Mouse (Mus musculus) megakaryocyte, adult 5-6 weeks (primary cell): ENCODE results near the gene Elk1. TPM values are rescaled to one million over a fixed set of nuclear protein-coding genes. Genes with fewer than 3 reads are reported as not detected.
A peak's percentile ranks its signal among the peaks of the same experiment; 100 is the strongest.

Experiments
- ATAC-seq: 2 replicates; pipeline ENCODE4 v1.8.0; 2016; ENCODE audit warnings: mild to moderate bottlenecking, inconsistent platforms; ENCODE audit not compliant: poor library complexity, severe bottlenecking
- total RNA-seq, 2 experiments: library from RNA; stranded (forward) in 1 of 2; stranded (reverse) in 1 of 2; fragments of 153-499, 151-499 nt in 1 of 2; fragments of 221-1000, 200-1000 nt in 1 of 2; gene quantifications; 2 replicates each; pipeline versions ENCODE4 v1.2.3 to v1.2.4; 2015 to 2017

Gene Elk1
- total RNA-seq (2015) = 7.7 and 8.6 TPM in 2 replicates
- total RNA-seq (2017) = 3.3 and 4.9 TPM in 2 replicates

DNA sequence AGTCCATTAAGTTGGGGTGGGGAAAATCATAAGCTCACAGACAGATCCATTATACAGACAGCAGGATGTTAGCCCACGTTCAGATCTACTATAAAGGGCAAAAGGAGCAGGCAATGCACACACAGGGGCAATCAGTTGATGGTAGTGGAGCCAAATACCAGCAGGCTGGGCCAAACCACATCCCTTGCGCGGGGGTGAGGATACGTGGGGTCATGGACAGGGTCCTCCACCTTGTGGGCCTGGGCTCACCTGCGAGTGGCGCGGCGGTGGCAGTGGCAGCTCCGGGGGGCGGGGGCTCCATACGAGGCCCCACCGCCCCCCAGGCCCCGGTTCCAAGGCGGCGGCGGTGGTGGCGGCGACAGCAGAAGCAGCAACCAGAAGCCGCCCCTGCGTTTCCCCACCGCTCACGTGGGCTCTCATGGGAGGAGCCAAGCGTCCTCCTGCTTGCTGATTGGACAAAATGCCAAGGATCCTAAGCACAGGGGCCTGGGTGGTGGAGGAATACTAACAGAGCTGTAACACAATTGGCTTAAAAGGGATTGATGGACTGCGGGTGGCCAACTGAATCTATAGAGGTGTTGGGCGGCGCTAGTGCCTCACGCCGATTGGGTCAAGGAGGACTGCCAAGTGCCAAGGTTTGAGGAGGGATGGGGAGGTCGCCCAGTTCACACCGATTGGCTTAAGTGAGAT, at the start of gene Elk1:
Gene Elk1, minus strand, starts transcription at position 418 of the 690 bp plus-strand sequence.
- peak; percentile 99 for ATAC-seq

DNA sequence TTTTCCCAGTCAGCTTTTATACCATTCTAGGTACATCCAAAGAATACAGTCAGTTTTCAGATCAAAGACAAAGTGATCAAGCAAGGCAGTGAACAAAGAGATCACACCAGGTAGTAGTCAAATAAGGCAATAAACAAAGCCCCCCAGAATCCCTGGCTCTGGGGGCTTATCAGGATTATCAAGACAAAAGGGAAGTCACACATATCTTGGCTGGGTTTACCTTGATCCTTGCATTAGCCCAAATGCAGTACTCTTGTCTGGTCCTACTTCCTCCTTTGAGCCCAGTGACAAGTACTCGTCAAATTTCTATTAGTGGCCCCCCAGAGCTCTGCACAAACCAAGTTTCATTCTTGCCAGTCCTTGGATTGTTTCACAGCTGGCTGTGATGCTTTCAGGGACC, 30.5 kb upstream of the Elk1 start:
- ATAC-seq = no peak

DNA sequence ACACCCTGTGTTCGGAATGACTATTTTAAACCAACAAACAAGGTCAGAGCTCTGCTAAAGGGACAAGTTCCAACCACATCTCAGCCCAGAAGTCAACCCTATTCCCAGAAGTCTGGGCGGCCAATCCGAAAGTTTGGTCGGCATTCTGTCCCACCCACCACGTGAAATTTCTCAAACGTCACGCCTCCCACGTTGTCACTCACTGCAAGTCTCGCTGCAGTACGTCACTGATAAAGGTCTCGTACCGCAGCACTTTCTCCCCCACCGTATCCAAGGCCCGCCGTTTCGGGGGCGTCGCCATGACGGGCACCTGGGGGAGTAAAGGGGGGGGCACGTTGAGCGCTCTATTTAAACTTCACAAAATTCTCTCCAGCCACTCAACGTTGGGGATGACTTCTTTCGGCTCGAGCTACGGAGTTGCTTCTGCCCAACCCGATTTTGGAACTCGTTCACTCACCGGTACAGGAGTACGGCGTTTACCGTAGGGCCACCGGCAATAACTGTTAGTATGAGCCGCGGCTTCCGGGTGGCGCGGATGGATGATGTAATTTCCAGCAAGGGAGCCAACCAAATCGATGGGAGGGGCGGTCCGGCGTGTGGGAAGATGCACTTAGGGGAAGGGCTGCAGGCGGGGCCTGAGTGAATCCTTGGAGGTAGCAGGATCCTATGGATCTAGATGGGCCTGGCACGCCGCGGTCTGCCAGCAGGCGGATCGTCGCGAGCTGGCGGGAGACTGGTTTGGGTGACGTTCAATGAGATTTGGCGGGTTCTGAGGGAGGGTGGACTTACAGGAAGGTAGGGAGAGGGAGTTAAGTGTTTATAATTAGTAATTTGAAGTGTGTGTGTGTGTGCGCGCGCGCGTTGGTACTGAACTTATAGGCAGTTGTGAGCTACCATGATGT, 11.3 kb upstream of the Elk1 start, which contains the start of gene Uxt:
Gene Uxt, minus strand, starts transcription at position 541 of the 902 bp plus-strand sequence.
- ATAC-seq = peak; percentile 98

DNA sequence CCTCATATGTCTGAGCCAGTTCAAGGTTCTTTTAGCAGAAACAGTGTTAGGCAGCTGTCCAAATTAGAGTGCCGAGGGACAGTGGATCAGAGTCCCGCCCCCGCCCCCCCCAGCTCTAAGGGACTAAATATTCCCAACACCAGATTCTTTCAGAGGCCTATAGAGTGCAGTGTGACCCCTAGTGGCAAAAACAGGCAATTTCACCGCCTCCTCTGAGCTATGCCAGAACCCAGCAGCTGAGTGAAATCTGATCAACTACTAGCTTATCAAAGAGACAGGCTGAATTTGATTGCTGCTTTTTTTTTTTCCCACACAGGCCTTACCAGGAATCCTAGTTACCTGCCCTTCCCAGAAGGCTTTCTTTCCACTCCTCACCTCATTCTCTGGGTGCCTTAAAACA, 4.4 kb downstream of the Elk1 start:
- ATAC-seq = 0 out of 2 replicates have a peak, but pooled peaks have one; percentile 34

DNA sequence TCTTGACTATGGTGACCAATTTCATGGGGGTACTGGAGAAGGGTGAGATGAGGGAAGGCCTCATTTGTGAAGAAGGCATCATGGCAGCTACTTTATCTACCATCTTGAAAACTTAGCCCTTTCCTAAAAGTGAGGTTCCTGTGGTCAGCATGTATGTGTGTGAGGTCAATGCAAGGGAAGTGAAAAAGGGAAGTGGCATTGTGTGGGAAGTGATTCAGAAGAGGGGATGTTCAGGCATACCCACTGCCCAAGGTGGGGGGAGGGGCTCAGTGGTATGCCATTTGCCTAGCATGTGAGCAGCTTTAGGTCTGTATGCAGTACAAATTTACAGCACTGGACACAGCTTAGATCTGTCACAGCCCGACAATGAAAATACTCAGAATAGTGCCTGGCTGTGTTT, 18.4 kb downstream of the Elk1 start:
- ATAC-seq = peak; percentile 81

DNA sequence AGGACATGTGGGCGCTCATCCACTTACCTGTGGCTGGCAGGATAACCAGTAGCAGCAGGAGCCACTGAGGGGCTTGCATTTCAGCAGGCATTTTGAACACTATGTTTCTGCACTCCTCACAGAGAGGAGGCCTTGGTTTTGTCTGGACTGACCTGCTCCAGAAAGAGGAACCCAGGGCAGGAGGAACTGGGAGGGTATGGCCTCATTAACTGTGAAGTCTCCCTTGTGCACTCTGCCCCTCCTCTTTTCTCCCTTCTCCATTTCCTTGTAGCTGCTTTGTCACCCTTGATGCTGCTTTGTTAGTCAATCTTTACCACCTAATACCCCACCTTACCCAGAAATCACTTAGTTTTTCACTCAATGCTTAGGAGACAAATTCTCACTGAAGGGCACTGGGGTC, 19.0 kb downstream of the Elk1 start, which contains the start of gene Cfp:
Gene Cfp, minus strand, starts transcription at position 192 of the 400 bp plus-strand sequence.
- ATAC-seq = peak; percentile 91

DNA sequence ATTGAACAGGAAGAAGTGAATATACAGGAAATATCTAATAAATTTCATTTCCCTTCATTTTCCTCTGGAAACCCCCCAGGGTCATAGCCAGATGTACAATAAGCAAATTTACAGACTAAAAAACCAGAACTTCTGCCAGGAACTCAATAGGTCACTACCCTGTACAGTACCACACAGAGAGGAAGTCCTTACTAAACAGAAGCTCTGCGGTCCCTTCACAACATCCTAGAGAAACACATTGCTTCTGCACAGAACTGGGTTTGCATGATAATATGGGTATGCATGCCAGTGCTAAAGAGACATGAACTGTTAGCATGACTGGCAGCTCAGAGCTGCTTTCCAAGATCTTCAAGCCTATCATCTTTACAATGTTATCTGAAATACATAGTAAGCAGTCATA, 20.5 kb downstream of the Elk1 start:
- peak; percentile 24; the same call in 1 of the 2 replicates for ATAC-seq

DNA sequence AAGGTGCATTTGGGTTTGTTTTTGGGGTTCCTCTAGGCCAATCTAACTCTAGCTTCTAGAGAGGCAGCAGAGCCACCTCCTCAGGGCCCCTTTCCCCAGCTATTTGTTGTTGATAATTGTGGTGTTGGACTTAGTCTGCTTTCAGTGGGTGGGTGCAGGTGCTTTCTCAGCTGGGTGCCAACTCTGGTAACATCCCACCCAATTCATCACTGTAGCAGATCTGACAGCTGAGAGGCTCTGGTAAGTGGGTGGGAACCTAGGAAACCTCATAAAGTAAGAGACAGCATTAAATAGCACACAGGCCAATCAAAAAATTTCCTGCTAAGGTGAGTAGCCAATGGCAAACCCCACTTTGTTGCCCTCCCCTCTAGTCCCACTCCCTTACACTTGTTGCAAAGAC, 25.4 kb downstream of the Elk1 start:
- no peak for ATAC-seq

DNA sequence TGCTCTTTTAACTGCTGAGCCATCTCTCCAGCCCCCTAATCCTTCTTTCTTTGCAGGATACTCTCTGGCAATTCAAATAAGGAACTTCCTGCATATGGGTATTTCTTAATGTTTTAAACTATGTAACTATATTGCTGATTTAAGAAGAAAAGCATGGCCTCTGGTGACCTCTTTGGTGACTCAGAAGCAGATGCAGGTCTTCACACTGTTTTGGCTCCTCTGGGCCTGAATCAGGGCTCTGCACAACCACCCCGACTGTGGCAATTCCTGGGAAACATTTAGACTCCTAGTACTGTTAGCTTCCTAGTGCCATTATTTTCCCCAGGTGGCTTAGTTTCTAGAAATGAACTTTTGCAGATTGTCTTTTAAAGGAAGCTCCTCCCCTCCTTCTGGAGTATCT, 26.9 kb downstream of the Elk1 start:
- no peak for ATAC-seq

DNA sequence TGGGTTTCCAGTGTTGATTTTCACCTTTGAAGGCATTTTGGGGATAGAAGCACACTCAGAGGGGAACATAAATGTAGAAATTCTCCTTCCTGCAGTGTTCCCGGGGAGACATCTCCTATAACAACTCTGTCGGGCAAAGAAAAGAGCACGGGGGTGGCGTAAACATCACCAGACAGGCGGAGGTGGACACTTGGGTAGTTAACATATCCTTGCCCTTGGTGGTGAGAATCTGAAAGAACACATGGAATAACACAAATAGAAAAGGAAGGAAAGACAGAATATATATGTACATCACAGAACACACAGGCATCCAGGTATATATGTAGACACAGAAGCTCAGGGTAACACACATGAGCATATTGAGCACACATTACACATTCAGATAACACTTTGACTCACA, 29.0 kb downstream of the Elk1 start:
- ATAC-seq = no peak

DNA sequence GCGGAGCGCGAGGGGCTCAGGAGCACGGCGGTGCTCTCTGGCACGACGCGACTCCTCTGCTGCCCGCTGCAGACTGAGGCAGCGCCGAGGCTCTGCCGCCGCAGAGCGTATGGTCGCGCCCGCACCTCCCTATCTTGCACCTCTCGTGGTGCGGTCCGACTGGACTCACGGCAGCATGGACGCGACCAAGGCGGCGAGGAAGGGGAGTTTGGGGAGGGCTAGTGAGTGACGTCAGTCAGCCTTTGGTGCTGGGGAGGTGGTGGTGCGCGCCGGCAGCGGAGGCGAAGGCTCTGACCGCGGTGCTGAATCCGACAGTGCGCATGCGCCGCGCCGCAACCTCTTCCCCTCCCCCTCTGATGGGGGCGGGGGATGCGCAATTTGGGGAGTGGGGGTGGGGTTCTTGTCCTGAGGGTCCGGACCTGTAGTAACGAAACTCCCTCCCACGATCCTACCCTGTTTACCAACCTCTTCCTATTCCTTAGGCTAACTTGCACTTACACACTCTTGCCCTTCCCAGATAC, 29.5 kb downstream of the Elk1 start, which contains the start of gene Syn1:
Gene Syn1, minus strand, starts transcription at position 161 of the 521 bp plus-strand sequence.
- ATAC-seq = peak; percentile 100

DNA sequence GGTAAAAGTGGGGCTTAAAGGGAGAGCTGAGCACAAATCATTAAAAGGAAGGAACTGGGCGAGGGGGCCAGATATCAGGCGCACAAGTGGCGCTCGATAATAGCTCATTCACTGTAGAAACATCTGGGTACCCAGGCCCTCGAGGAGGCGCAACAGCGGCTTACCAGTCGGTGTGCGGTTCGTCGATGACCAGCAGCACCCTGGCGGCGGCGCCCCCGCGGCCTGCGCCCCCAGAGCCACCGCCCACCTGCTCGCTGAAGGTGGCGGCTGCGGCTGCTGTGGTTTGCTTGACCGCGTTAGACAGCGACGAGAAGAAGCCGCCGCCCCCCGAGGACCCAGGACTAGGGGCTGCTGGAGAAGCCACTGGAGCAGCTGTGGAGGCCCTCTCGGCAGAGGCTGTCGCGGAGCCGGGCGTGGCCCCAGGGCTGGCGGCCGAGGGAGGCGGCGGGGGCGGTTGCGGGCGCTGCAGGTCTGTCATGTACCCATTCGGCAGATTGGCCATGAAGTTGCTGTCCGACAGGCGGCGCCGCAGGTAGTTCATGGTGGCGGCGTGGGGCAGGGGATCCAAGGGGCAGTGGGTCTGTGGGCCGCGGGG, 30.1 kb downstream of the Elk1 start:
- no peak for ATAC-seq

DNA sequence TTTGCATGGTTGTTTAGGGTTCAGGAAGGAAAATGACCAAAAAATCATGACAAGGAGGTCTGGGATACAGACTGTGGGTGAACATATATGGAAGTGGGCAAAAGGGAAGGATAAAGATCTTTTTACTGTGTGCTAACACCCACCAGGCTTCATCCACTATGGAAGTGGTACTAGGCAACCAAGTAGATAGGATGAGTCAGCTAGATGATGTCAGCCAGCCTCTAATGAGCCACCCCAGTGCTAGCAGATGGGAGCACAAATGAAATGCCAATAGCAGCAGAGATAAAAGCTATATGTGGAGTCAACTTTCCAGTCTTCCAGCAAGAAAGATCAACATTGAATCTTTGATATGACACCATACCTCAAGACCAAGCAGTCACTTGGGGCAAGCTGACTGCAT, 35.3 kb downstream of the Elk1 start:
- ATAC-seq = no peak

DNA sequence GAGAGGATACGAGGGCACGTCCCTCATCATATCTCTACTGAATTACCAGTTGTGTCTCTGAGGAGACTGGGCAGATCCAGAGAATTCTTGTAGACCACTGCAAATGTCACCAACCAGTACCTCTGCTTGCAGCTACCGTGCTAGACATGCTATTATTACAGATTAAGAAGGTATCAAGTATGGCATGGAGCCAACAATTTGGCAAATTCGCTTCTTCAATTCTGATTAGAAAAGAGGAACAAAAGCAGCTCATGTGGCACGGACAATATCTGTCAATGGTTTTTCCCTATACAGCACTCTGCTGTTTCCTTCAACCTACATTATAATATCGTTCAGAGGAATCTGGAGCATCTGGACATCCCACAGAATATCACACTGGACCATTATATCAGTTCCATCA, 36.7 kb downstream of the Elk1 start:
- ATAC-seq = no peak

DNA sequence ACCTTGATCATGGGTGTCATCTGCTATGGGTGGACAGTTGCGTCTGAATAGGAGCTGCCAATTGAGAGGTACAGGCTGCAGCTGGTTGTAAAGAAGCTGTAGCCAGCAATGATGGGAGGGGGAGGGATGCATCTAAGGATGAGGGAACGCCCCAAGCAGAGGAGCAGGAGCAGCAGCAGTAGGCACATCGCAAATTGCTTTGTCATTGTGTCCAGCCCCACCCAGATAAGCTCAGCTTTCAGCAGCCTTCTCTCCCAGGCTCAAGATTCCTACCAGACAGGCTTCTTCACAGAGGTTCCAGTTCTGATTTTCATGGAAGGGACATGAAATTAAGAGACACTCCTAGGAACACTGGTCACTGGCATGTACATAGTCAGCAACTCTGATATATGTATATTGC, 40.3 kb downstream of the Elk1 start:
- no peak for ATAC-seq

Other genes starting within 250 kb of the Elk1 start
- 5.5 and 5.8 TPM in 2 replicates for gene Usp11, start 246.7 kb downstream of the Elk1 start, total RNA-seq (2015)
- gene Usp11, start 246.7 kb downstream of the Elk1 start, total RNA-seq (2017) = 5.1 and 5.2 TPM in 2 replicates
- 52.8 and 56.6 TPM in 2 replicates for gene Araf, start 152.8 kb downstream of the Elk1 start, total RNA-seq (2015)
- gene Araf, start 152.8 kb downstream of the Elk1 start, total RNA-seq (2017) = 25.9 and 41.2 TPM in 2 replicates
- not detected in 2 replicates for gene Timp1, start 80.4 kb downstream of the Elk1 start, total RNA-seq (2015)
- 0.55 TPM in 1 of 2 replicates, not detected in the other for gene Timp1, start 80.4 kb downstream of the Elk1 start, total RNA-seq (2017)
- 2.1 TPM in 2 replicates for gene Syn1, start 29.6 kb downstream of the Elk1 start, total RNA-seq (2015)
- gene Syn1, start 29.6 kb downstream of the Elk1 start, total RNA-seq (2017) = 0.16 TPM in 1 of 2 replicates, not detected in the other
- 150 and 157 TPM in 2 replicates for gene Cfp, start 19.1 kb downstream of the Elk1 start, total RNA-seq (2015)
- gene Cfp, start 19.1 kb downstream of the Elk1 start, total RNA-seq (2017) = 116 and 120 TPM in 2 replicates
- 26.0 and 43.6 TPM in 2 replicates for gene Uxt, start 11.4 kb upstream of the Elk1 start, total RNA-seq (2015)
- gene Uxt, start 11.4 kb upstream of the Elk1 start, total RNA-seq (2017) = 15.9 and 19.4 TPM in 2 replicates
- 14.3 and 14.4 TPM in 2 replicates for gene Zfp182, start 111.7 kb upstream of the Elk1 start, total RNA-seq (2015)
- gene Zfp182, start 111.7 kb upstream of the Elk1 start, total RNA-seq (2017) = 11.8 and 15.9 TPM in 2 replicates
- not detected in 2 replicates for gene Spaca5, start 117.8 kb upstream of the Elk1 start, total RNA-seq (2015)
- not detected in 2 replicates for gene Spaca5, start 117.8 kb upstream of the Elk1 start, total RNA-seq (2017)
- gene Zfp300, start 138.9 kb upstream of the Elk1 start, total RNA-seq (2015) = 0.07 and 0.45 TPM in 2 replicates
- 0.40 and 1.3 TPM in 2 replicates for gene Zfp300, start 138.9 kb upstream of the Elk1 start, total RNA-seq (2017)
- gene Ssxa1, start 165.2 kb upstream of the Elk1 start, total RNA-seq (2015) = not detected in 2 replicates
- not detected in 2 replicates for gene Ssxa1, start 165.2 kb upstream of the Elk1 start, total RNA-seq (2017)
- gene Gm21876, start 225.0 kb upstream of the Elk1 start, total RNA-seq (2015) = not detected in 2 replicates
- not detected in 2 replicates for gene Gm21876, start 225.0 kb upstream of the Elk1 start, total RNA-seq (2017)